Mouse (Mus musculus) lung, postnatal 0 days (tissue): ENCODE results near the gene Gm42878. TPM values are rescaled to one million over a fixed set of nuclear protein-coding genes. Genes with fewer than 3 reads are reported as not detected.

ENCODE experiments used
- ATAC-seq: fragments of 200-750 bp; cut with Nextera tagmentation; 2 replicates; pipeline ENCODE4 v1.8.0; 2017; ENCODE audit warnings: moderate library complexity
- DNase-seq: peaks from one replicate; pipeline ENCODE4 v3.0.0-alpha.2; 2016; ENCODE audit warnings: low spot score
- H3K27ac ChIP-seq: fragments of 300-500 bp; sonication (generic); 2 replicates; pipeline ENCODE4 v1.5.1; 2014; ENCODE audit warnings: antibody characterized with exemption, mild to moderate bottlenecking, low read length, mixed read lengths
- H3K27me3 ChIP-seq: fragments of 300-500 bp; sonication (generic); replicated peaks from 2 replicates; pipeline ENCODE4 v1.6.1; 2014; ENCODE audit warnings: low read length, mixed read lengths; ENCODE audit not compliant: insufficient read depth
- H3K36me3 ChIP-seq: fragments of 300-500 bp; sonication (generic); 2 replicates; pipeline ENCODE4 v1.6.1; 2014; ENCODE audit warnings: low read length, mixed read lengths; ENCODE audit not compliant: insufficient read depth
- H3K4me1 ChIP-seq: fragments of 300-500 bp; sonication (generic); 2 replicates; pipeline ENCODE4 v1.6.1; 2014; ENCODE audit warnings: antibody characterized with exemption, low read depth, low read length, mixed read lengths; ENCODE audit not compliant: insufficient read depth
- H3K4me2 ChIP-seq: fragments of 300-500 bp; sonication (generic); replicated peaks from 2 replicates; pipeline ENCODE4 v1.6.1; 2014; ENCODE audit warnings: low read depth, mild to moderate bottlenecking, low read length, moderate library complexity, mixed read lengths
- H3K4me3 ChIP-seq: fragments of 300-500 bp; sonication (generic); 2 replicates; pipeline ENCODE4 v1.5.1; 2014; ENCODE audit warnings: low read depth, low read length
- H3K9ac ChIP-seq: fragments of 300-500 bp; sonication (generic); replicated peaks from 2 replicates; pipeline ENCODE4 v1.6.1; 2014; ENCODE audit warnings: low read depth, mild to moderate bottlenecking
- H3K9me3 ChIP-seq: fragments of 300-500 bp; sonication (generic); 2 replicates; pipeline ENCODE4 v1.6.1; 2016; ENCODE audit warnings: low read length, mixed read lengths
- CTCF ChIP-seq: IDR thresholded peaks from 2 replicates; pipeline ENCODE4 v1.5.1; 2016; ENCODE audit warnings: antibody characterized with exemption, mild to moderate bottlenecking
- EP300 ChIP-seq: IDR thresholded peaks from 2 replicates; pipeline ENCODE4 v1.6.1; 2016; ENCODE audit warnings: antibody characterized with exemption, mild to moderate bottlenecking, control low read depth
- WGBS: fragments of 180-500 bp; shearing (Covaris S2); extraction: QIAGEN DNeasy Blood & Tissue Kit; methylation state at CpG from one replicate; pipeline ENCODE4 v1.1.7; 2014; 5-methylcytosine and 5-hydroxymethylcytosine counted together
- polyA plus RNA-seq: library from polyadenylated mRNA; unstranded; fragments of >200 nt; fragmentation: Nextera tagmentation; extraction: Ambion mirVana; gene quantifications from 2 replicates; pipeline ENCODE4 v1.2.1, GENCODE M21; 2015

Gene Gm42878
- polyA plus RNA-seq, 1 experiment from 2014 or later = not detected

GRCm38 (mm10) chr5:121581945-121582344 lies 36.7 kb upstream of the Gm42878 start:
- peaks cover 17% of the 10 kb centered on the region; the same call in 1 of the 2 replicates for H3K4me1 ChIP-seq
- TF ChIP-seq CTCF (no peak), EP300 (no peak)
- no peak overlapping the region for H3K4me2 ChIP-seq
- no peak overlapping the region for H3K9ac ChIP-seq
- DNase-seq = no peak
- peaks cover 31% of the 10 kb centered on the region for H3K36me3 ChIP-seq
- no peak overlapping the region for H3K27ac ChIP-seq
- H3K4me3 ChIP-seq = no peak overlapping the region
- H3K27me3 ChIP-seq = no peaks in the 10 kb centered on the region
- no peak for ATAC-seq
- no peaks in the 10 kb centered on the region for H3K9me3 ChIP-seq
- WGBS = 91% methylated on average over 8 of the region's 8 CpGs

- ATAC-seq (no peak), DNase-seq (no peak)
- Histone ChIP-seq H3K27ac (no peak overlapping the region), H3K36me3 (peaks cover 66% of the 10 kb centered on the region), H3K4me3 (no peak overlapping the region), H3K9ac (no peak overlapping the region), H3K4me1 (no peaks in the 10 kb centered on the region), H3K27me3 (no peaks in the 10 kb centered on the region), H3K9me3 (no peaks in the 10 kb centered on the region), H3K4me2 (no peak overlapping the region)
- TF ChIP-seq CTCF = no peak
- no peak for TF ChIP-seq EP300
- WGBS = 82% methylated on average over 11 of the region's 11 CpGs
These were observed 31.7 kb upstream of the Gm42878 start for GRCm38 (mm10) chr5:121576927-121577488.

GRCm38 (mm10) chr5:121575867-121576266 lies 30.6 kb upstream of the Gm42878 start:
- Histone ChIP-seq H3K9me3 (no peaks in the 10 kb centered on the region), H3K4me1 (peaks cover 3% of the 10 kb centered on the region; the same call in 1 of the 2 replicates), H3K4me2 (no peak overlapping the region), H3K27ac (no peak overlapping the region), H3K27me3 (no peaks in the 10 kb centered on the region), H3K9ac (no peak overlapping the region), H3K36me3 (peaks cover 70% of the 10 kb centered on the region), H3K4me3 (no peak overlapping the region)
- no peak for DNase-seq
- TF ChIP-seq CTCF = no peak
- no peak for TF ChIP-seq EP300
- WGBS = 94% methylated on average over 11 of the region's 11 CpGs
- ATAC-seq = no peak

GRCm38 (mm10) chr5:121574145-121574544 lies 28.9 kb upstream of the Gm42878 start:
- peaks cover 3% of the 10 kb centered on the region; the same call in 1 of the 2 replicates for H3K4me1 ChIP-seq
- H3K4me2 ChIP-seq = no peak overlapping the region
- TF ChIP-seq CTCF (no peak), EP300 (no peak)
- no peaks in the 10 kb centered on the region for H3K9me3 ChIP-seq
- 81% methylated on average over 13 of the region's 13 CpGs for WGBS
- no peak overlapping the region for H3K4me3 ChIP-seq
- H3K9ac ChIP-seq = no peak overlapping the region
- H3K27me3 ChIP-seq = no peaks in the 10 kb centered on the region
- H3K27ac ChIP-seq = no peak overlapping the region
- DNase-seq = no peak
- ATAC-seq = no peak
- H3K36me3 ChIP-seq = peaks cover 59% of the 10 kb centered on the region

- DNase-seq = peak; percentile 80
- no peak overlapping the region for H3K4me2 ChIP-seq
- 15% methylated on average over 1 of the region's 1 CpGs for WGBS
- H3K27ac ChIP-seq = peak overlapping the region; percentile 78
- H3K4me3 ChIP-seq = no peak overlapping the region
- no peaks in the 10 kb centered on the region for H3K9me3 ChIP-seq
- ATAC-seq = peak; percentile 76
- no peaks in the 10 kb centered on the region for H3K27me3 ChIP-seq
- H3K9ac ChIP-seq = no peak overlapping the region
- peaks cover 41% of the 10 kb centered on the region for H3K36me3 ChIP-seq
- TF ChIP-seq EP300 = no peak
- peak; percentile 28 for TF ChIP-seq CTCF
- peaks cover 3% of the 10 kb centered on the region; the same call in 1 of the 2 replicates for H3K4me1 ChIP-seq
These were observed 25.5 kb upstream of the Gm42878 start for GRCm38 (mm10) chr5:121570787-121571186.

GRCm38 (mm10) chr5:121569881-121570420 lies 24.7 kb upstream of the Gm42878 start:
- no peak overlapping the region for H3K4me3 ChIP-seq
- peak; percentile 62; the same call in 1 of the 2 replicates for TF ChIP-seq EP300
- TF ChIP-seq CTCF = no peak
- ATAC-seq (peak; percentile 88), DNase-seq (peak; percentile 94)
- 50% methylated on average over 8 of the region's 9 CpGs for WGBS
- peaks cover 3% of the 10 kb centered on the region; the same call in 1 of the 2 replicates for H3K4me1 ChIP-seq
- peak overlapping the region; percentile 78 for H3K27ac ChIP-seq
- 0 out of 2 replicates have a peak overlapping the region, but pooled peaks have one; percentile 14 for H3K4me2 ChIP-seq
- no peaks in the 10 kb centered on the region for H3K9me3 ChIP-seq
- H3K36me3 ChIP-seq = peaks cover 39% of the 10 kb centered on the region
- H3K9ac ChIP-seq = no peak overlapping the region
- H3K27me3 ChIP-seq = no peaks in the 10 kb centered on the region
